Mouse (Mus musculus) olfactory bulb, adult 2 months (tissue): Measurements from ENCODE around the gene Mrps35.

Experiments
- CTCF ChIP-seq: fragments of 200-500 bp; IDR thresholded peaks from 2 replicates; pipeline ENCODE4 v1.5.1; 2012; ENCODE audit warnings: low read depth, mild to moderate bottlenecking, low read length, moderate library complexity; ENCODE audit not compliant: insufficient read depth
- POLR2A ChIP-seq: fragments of 200-500 bp; IDR thresholded peaks from 2 replicates; pipeline ENCODE4 v1.6.1; 2012; ENCODE audit warnings: mild to moderate bottlenecking, low read depth, low read length, moderate library complexity; ENCODE audit not compliant: insufficient read depth

- TF ChIP-seq CTCF (no peak), POLR2A (no peak)
These were observed 16.8 kb downstream of the Mrps35 start for GRCm38 (mm10) chr6:147059326-147059725.
